Mouse (Mus musculus) myocyte (in vitro differentiated cells): ENCODE results near the gene Osbpl6.

Experiments
- CEBPB ChIP-seq: IDR thresholded peaks from 2 replicates; pipeline ENCODE4 v1.6.1; 2011; ENCODE audit warnings: mild to moderate bottlenecking, moderate library complexity; ENCODE audit not compliant: poor library complexity, insufficient read depth, severe bottlenecking
- E2F4 ChIP-seq: IDR thresholded peaks from one replicate; pipeline ENCODE4 v1.6.1; 2011; ENCODE audit warnings: mild to moderate bottlenecking, control low read depth, moderate library complexity; ENCODE audit not compliant: insufficient read depth
- MYOD1 ChIP-seq, 3 experiments: IDR thresholded peaks; one replicate each; pipeline ENCODE4 v1.6.1; 2011; ENCODE audit warnings: control low read depth in 2 of 3, low read depth in 2 of 3, mild to moderate bottlenecking in 2 of 3, moderate library complexity in 1 of 3; ENCODE audit not compliant: insufficient read length in 2 of 3, control insufficient read depth in 1 of 3
- POLR2A ChIP-seq: IDR thresholded peaks from one replicate; pipeline ENCODE4 v1.6.1; 2011; ENCODE audit warnings: low read depth, mild to moderate bottlenecking, control low read depth, moderate library complexity; ENCODE audit not compliant: insufficient read length
- REST ChIP-seq: IDR thresholded peaks from one replicate; pipeline ENCODE4 v1.6.1; 2011; ENCODE audit warnings: mild to moderate bottlenecking, control low read depth, moderate library complexity; ENCODE audit not compliant: insufficient read depth, insufficient read length
- TCF12 ChIP-seq: IDR thresholded peaks from one replicate; pipeline ENCODE4 v1.6.1; 2011; ENCODE audit warnings: mild to moderate bottlenecking, control low read depth; ENCODE audit not compliant: poor library complexity, insufficient read depth, severe bottlenecking

DNA sequence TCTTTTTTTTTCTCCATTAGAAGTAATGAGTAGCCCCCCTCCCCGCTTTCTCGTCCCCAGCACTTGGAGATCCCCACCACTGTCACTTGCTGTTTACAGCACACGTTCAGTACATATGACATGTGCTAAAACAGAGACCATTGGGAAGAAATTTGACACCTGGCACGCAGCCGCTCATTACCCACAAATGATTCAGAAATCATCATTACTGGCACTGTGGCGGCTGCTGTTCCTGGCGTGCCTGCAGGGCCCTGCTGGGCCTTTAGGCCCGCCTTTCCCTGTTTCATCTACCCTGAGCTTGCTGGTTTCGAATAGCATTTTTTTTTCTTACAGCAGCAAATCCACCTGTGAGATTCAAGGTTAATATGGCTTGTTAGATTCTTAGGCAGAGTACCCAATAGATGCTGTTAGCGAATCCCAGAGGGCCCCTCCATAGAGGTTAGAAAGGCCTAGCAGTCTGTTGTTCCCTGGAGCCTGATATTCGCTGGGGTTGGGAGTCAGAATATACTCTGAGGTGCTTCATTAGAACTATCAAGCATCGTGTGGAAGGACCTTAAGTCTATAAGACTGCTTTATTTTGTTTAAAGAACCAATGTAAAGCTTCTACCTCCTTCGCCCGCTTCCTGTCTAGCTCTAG is 126.3 kb downstream of the Osbpl6 start:
- TF ChIP-seq REST: no peak
- TF ChIP-seq CEBPB: no peak
- no peak for TF ChIP-seq TCF12
- no peak for TF ChIP-seq POLR2A
- TF ChIP-seq MYOD1 (IDR thresholded peaks at IDR 0.05; ENCODE audit: control insufficient read depth in 1 of 3, insufficient read length in 2 of 3, low read depth in 2 of 3): no peak
- TF ChIP-seq E2F4: no peak
